Mouse (Mus musculus): ENCODE measurements around the gene Actl11.

Actl11 gene

GRCm38 (mm10) chr9:107928169-107928568, at the start of gene Actl11:
Gene Actl11 (plus strand): TSS chr9:107928469.
- DNase-seq (ENCODE audit: low read depth in 1 of 2, low spot score in 2 of 2) = no peak

DNA sequence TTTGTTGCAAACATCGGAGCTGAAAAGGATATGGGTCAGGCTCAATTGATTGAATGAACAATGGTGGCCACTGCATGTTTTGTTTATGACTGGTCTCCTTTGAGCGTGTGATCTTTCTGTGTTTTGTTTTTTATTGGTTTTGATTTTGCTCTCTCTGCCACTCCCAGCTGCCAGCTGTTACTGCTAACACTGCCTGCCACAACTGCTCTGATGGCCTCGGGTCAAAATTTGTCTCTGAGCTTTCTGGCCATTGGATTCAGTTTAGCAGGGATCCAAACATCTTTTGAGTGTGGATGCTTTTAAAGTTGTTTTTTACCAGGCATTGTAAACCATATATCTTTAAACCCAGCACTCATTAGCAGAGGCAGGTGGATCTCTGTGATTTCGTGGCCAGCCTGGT, 47.9 kb upstream of the Actl11 start:
- no peak for DNase-seq (ENCODE audit: low read depth in 1 of 2, low spot score in 2 of 2)

- peak; percentile 34 to 55 for DNase-seq (ENCODE audit: low read depth in 1 of 2, low spot score in 2 of 2)
Measured at GRCm38 (mm10) chr9:107887804-107888266, 40.4 kb upstream of the Actl11 start, which contains the start of gene Mon1a. Gene Mon1a (plus strand): TSS chr9:107888151.

- no peak for DNase-seq (ENCODE audit: low read depth in 1 of 2, low spot score in 2 of 2)
Measured at GRCm38 (mm10) chr9:107888267-107888850, 39.9 kb upstream of the Actl11 start.

- DNase-seq (ENCODE audit: low read depth in 1 of 2, low spot score in 2 of 2) = no peak
Measured at GRCm38 (mm10) chr9:107890260-107890659, 38.0 kb upstream of the Actl11 start.

GRCm38 (mm10) chr9:107891023-107891422, 37.2 kb upstream of the Actl11 start:
- no peak for DNase-seq (ENCODE audit: low read depth in 1 of 2, low spot score in 2 of 2)

DNA sequence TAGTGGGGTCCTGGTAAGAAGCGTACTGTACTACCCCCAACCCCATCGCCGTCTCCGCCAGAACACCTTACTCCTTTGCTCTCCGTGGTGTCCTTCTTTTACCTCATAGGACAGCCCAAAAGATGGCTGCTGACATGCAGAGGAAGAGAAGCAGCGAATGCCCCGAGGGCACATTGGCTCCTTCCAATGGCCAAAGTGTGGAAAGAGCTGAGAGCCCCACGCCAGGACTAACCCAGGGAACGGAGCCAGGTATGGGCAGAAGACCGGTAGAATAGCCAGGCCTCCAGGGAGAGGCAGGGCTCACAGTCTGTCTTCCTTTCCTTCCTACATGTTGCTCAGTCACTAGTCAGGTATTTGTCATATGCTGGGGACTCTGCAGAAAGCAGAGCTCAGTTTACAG, 29.7 kb upstream of the Actl11 start:
- DNase-seq (ENCODE audit: low read depth in 1 of 2, low spot score in 2 of 2) = no peak

GRCm38 (mm10) chr9:107899855-107900254, 28.4 kb upstream of the Actl11 start:
- no peak for DNase-seq (ENCODE audit: low read depth in 1 of 2, low spot score in 2 of 2)

DNA sequence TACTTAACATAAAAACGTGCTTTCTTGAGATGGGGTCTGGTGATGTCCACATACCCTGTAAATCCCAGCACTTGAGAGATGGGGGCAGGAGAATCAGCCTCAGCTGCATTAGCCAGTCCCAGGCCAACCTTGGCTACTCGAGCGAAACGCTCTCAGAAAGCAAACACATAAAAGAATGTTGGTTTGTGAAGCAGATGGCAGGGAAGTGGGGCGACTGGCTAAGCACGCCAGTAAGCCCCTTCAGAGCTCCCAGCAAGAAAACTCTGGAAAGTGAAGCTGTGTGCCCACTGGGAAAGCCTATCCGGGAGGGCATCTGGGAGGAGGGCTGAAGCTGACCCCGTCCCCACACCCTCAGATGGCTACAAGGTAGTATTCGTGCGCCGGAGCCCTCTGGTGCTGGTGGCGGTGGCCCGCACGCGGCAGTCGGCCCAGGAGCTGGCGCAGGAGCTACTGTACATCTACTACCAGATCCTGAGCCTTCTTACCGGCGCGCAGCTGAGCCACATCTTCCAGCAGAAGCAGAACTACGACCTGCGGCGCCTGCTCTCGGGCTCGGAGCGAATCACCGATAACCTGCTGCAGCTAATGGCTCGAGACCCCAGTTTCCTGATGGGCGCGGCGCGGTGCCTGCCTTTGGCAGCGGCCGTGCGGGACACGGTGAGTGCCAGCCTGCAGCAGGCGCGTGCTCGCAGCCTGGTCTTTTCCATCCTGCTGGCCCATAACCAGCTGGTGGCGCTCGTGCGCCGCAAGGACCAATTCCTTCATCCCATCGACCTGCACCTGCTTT, 27.2 kb upstream of the Actl11 start:
- no peak for DNase-seq (ENCODE audit: low read depth in 1 of 2, low spot score in 2 of 2)

DNA sequence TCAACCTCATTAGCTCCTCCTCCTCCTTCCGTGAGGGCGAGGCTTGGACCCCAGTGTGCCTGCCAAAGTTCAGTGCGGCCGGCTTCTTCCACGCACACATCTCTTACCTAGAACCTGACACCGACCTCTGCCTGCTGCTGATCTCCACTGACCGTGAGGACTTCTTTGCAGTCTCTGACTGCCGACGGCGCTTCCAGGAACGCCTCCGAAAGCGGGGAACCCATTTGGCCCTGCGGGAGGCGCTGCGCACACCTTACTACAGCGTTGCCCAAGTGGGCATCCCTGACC, 26.7 kb upstream of the Actl11 start:
- DNase-seq (ENCODE audit: low read depth in 1 of 2, low spot score in 2 of 2) = no peak

GRCm38 (mm10) chr9:107904726-107905125, 23.5 kb upstream of the Actl11 start:
- peak; percentile 64 to 80 for DNase-seq (ENCODE audit: low read depth in 1 of 2, low spot score in 2 of 2)

DNA sequence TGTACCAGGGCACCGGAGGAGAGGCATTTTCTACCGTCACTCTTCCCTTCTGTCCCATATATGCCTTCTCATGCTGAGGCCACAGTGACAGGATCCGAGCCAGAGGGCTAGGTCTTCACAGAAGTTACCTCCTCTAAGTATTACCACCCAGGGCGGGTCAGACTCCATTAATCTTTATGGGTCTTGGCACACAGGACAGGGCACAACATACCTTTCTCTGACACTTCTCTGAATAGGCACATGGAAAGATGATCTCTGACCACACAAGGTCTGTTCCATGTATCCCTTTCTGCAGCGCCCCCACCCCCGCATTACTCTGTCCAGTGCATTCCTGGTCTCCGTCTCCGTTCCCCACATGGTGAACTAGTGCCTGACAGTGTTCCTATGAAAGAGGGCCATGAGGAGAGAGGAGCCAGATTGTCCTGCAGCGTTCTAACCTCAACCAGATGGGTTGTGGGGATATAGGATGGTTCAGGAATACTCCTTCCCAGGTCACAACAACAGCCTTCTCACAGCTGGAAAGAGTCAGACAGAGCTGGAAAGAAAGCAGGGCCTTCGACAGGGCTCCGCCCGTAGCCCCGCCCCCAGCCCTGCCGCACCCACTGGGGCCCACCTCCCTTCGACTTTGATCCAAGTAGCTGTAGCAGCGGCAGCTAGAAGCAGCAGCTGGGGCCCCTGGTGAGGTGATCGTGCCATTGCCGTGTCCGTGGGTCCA, 21.9 kb upstream of the Actl11 start, which contains the start of gene Mst1r:
Gene Mst1r, plus strand, starts transcription at position 622 of the 715 bp plus-strand sequence.
- DNase-seq (ENCODE audit: low read depth in 1 of 2, low spot score in 2 of 2) = no peak

DNA sequence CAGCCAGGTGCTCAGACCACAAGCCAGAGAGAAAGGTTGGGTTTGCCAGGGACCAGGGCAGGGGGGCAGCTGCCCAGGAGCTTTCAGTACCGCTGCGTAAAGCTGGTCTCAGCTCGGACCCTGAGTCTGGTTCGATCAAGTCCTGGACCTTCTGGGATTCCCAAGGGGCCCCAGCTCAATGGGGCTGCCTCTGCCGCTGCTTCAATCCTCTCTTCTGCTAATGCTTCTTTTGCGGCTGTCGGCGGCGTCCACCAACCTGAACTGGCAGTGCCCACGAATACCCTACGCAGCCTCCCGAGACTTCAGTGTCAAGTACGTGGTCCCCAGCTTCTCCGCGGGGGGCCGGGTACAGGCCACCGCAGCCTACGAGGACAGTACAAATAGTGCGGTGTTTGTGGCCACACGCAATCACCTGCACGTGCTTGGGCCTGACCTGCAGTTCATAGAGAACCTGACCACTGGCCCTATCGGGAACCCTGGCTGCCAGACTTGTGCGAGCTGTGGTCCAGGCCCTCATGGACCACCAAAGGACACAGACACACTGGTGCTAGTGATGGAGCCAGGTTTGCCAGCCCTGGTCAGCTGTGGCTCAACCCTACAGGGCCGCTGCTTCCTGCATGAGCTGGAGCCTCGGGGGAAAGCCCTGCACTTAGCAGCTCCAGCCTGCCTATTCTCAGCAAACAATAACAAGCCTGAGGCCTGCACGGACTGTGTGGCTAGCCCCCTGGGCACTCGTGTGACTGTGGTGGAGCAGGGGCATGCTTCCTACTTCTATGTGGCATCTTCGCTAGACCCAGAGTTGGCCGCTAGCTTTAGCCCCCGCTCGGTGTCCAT, 21.1 kb upstream of the Actl11 start:
- no peak for DNase-seq (ENCODE audit: low read depth in 1 of 2, low spot score in 2 of 2)

DNA sequence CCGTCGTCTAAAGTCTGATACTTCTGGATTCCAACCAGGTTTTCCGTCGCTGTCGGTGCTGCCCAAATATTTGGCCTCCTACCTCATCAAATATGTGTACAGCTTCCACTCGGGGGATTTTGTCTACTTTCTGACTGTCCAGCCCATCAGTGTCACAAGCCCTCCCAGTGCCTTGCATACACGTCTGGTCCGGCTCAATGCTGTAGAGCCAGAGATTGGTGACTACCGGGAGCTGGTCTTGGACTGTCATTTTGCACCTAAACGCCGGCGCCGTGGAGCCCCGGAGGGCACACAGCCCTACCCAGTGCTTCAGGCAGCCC, 20.5 kb upstream of the Actl11 start:
- DNase-seq (ENCODE audit: low read depth in 1 of 2, low spot score in 2 of 2) = no peak

DNA sequence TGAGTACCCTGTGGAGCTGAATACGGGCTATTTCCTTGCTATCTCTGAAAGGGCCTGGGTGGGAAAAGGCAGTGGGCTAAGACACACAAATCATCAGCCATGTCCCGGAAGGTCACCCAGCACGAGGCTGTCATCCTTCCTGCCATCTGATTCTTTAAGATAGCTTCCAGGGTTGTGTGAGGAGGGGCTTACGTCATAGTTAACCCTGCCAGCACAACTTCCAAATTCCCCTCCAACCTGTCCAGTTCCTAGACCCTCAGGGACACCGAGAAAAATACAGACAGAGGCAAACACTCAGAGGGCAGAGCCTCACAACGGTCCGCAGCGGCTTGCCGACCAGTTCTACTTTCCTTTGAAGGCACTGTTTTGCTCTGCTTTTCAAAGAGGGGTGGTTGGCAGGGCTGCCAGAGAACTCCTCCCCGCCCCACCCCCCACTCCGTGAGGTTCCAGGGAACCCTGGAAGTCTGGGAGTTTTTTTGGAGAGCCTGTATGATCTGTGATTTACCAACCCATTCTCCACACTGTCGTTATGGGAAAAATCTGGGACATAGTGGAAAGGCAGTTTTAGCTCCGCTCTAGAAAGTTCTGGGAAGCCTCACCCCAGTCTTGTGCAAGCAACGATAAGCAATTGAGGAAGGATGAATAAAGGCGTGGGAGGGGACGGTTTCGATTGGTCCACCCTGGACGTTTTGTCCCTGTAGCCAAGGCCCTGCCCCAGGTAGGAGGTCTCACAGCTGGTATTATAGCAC, 19.7 kb upstream of the Actl11 start:
- DNase-seq (ENCODE audit: low read depth in 1 of 2, low spot score in 2 of 2) = no peak

GRCm38 (mm10) chr9:107910025-107910769, 18.1 kb upstream of the Actl11 start:
- no peak for DNase-seq (ENCODE audit: low read depth in 1 of 2, low spot score in 2 of 2)

GRCm38 (mm10) chr9:107914764-107915420, 13.4 kb upstream of the Actl11 start:
- no peak for DNase-seq (ENCODE audit: low read depth in 1 of 2, low spot score in 2 of 2)

DNA sequence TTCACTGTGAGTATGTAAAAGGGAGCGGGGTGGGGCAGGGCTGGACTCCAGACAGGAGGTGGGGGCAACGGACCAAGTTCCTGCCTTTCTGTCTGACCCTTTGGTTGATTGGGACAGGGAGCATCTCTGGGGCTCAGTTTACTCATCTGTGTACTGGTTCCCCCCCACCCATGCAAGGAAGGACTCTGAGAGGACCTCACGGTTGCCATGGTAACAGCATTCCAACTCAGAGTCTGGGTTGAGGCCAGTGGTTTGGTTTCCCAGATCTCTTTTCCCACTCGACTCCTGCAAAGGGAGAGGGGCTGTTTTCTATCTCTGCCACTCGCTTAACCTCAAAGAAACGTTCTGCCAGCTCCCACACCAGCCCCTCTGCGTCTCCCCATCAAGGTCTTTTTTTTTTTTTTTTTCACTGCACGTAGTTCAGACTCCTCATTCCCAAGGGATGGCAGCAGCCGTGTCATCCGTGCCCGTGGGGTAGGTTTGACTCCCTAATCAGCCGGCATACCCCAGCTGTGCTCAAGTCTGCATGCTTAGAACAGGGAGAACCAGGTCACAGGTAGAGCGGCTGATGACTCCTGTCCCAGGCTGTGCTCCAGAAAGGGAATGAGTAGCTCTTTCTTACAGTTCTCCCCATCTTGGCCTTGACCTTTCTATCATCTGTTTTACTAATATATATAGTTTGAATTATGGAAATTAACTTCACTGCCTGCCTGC, 10.2 kb upstream of the Actl11 start:
- DNase-seq (ENCODE audit: low read depth in 1 of 2, low spot score in 2 of 2) = no peak

- DNase-seq (ENCODE audit: low read depth in 1 of 2, low spot score in 2 of 2) = no peak
Measured at GRCm38 (mm10) chr9:107918884-107919283, 9.4 kb upstream of the Actl11 start.

All from monocyte, adult 2 months (primary cell).